Mouse (Mus musculus): ENCODE measurements around the gene Ewsr1. TPM values are rescaled to one million over a fixed set of nuclear protein-coding genes. Genes with fewer than 3 reads are reported as not detected.

Ewsr1 gene
- polyA plus RNA-seq, 1 experiment = 449 TPM

- no peak for TF ChIP-seq POLR2A (IDR thresholded peaks at IDR 0.05; ENCODE audit: borderline replicate concordance, insufficient read depth, low read length)
- TF ChIP-seq CTCF (IDR thresholded peaks at IDR 0.05; ENCODE audit: borderline replicate concordance, insufficient read depth, low read depth, low read length) = no peak
- WGBS = 72% methylated on average over 28 of the region's 28 CpGs
- peaks cover 19% of the 10 kb centered on the region for H3K4me1 ChIP-seq (ENCODE audit: control insufficient read depth, insufficient read depth, low read length)
- DNase-seq = no peak
- H3K4me3 ChIP-seq (replicated peaks; ENCODE audit: insufficient read depth, low read depth, low read length) = no peak overlapping the region
- H3K27ac ChIP-seq (ENCODE audit: insufficient read depth, low read length) = no peak overlapping the region
- H3K27me3 ChIP-seq (ENCODE audit: control insufficient read depth, insufficient read depth, low read length) = no peaks in the 10 kb centered on the region; the same call in 1 of the 2 replicates
Observed at GRCm38 (mm10) chr11:5060756-5061412, 38.2 kb downstream of the Ewsr1 start.

- TF ChIP-seq POLR2A (IDR thresholded peaks at IDR 0.05; ENCODE audit: borderline replicate concordance, insufficient read depth, low read length) (no peak), CTCF (IDR thresholded peaks at IDR 0.05; ENCODE audit: borderline replicate concordance, insufficient read depth, low read depth, low read length) (peak; percentile 66)
- no peak for DNase-seq
- Histone ChIP-seq H3K27me3 (ENCODE audit: control insufficient read depth, insufficient read depth, low read length) (no peaks in the 10 kb centered on the region; the same call in 1 of the 2 replicates), H3K4me1 (ENCODE audit: control insufficient read depth, insufficient read depth, low read length) (peaks cover 25% of the 10 kb centered on the region), H3K27ac (ENCODE audit: insufficient read depth, low read length) (no peak overlapping the region), H3K4me3 (replicated peaks; ENCODE audit: insufficient read depth, low read depth, low read length) (no peak overlapping the region)
- 11% methylated on average over 27 of the region's 27 CpGs for WGBS
Observed at GRCm38 (mm10) chr11:5059704-5060156, 39.3 kb downstream of the Ewsr1 start.

- Histone ChIP-seq H3K27me3 (ENCODE audit: control insufficient read depth, insufficient read depth, low read length) (no peaks in the 10 kb centered on the region; the same call in 1 of the 2 replicates), H3K4me1 (ENCODE audit: control insufficient read depth, insufficient read depth, low read length) (peaks cover 25% of the 10 kb centered on the region), H3K27ac (ENCODE audit: insufficient read depth, low read length) (no peak overlapping the region), H3K4me3 (replicated peaks; ENCODE audit: insufficient read depth, low read depth, low read length) (no peak overlapping the region)
- WGBS = 37% methylated on average over 14 of the region's 14 CpGs
- no peak for TF ChIP-seq CTCF (IDR thresholded peaks at IDR 0.05; ENCODE audit: borderline replicate concordance, insufficient read depth, low read depth, low read length)
- no peak for TF ChIP-seq POLR2A (IDR thresholded peaks at IDR 0.05; ENCODE audit: borderline replicate concordance, insufficient read depth, low read length)
- DNase-seq = no peak
Observed at GRCm38 (mm10) chr11:5059230-5059629, 39.8 kb downstream of the Ewsr1 start.

GRCm38 (mm10) chr11:5058783-5059182, 40.3 kb downstream of the Ewsr1 start:
- H3K4me3 ChIP-seq (replicated peaks; ENCODE audit: insufficient read depth, low read depth, low read length) = no peak overlapping the region
- no peak for DNase-seq
- no peaks in the 10 kb centered on the region; the same call in 1 of the 2 replicates for H3K27me3 ChIP-seq (ENCODE audit: control insufficient read depth, insufficient read depth, low read length)
- H3K4me1 ChIP-seq (ENCODE audit: control insufficient read depth, insufficient read depth, low read length) = peaks cover 25% of the 10 kb centered on the region
- H3K27ac ChIP-seq (ENCODE audit: insufficient read depth, low read length) = no peak overlapping the region
- WGBS = 36% methylated on average over 9 of the region's 9 CpGs
- TF ChIP-seq POLR2A (IDR thresholded peaks at IDR 0.05; ENCODE audit: borderline replicate concordance, insufficient read depth, low read length) (no peak), CTCF (IDR thresholded peaks at IDR 0.05; ENCODE audit: borderline replicate concordance, insufficient read depth, low read depth, low read length) (no peak)

GRCm38 (mm10) chr11:5057856-5058641, 41.0 kb downstream of the Ewsr1 start, which contains the start of gene Rasl10a:
Rasl10a (plus strand) TSS chr11:5058128.
- H3K27ac ChIP-seq (ENCODE audit: insufficient read depth, low read length) = no peak within 1 kb of the TSS
- no peaks in the 10 kb centered on the region; the same call in 1 of the 2 replicates for H3K27me3 ChIP-seq (ENCODE audit: control insufficient read depth, insufficient read depth, low read length)
- H3K4me1 ChIP-seq (ENCODE audit: control insufficient read depth, insufficient read depth, low read length) = peaks cover 20% of the 10 kb centered on the region
- TF ChIP-seq POLR2A (IDR thresholded peaks at IDR 0.05; ENCODE audit: borderline replicate concordance, insufficient read depth, low read length) (no peak), CTCF (IDR thresholded peaks at IDR 0.05; ENCODE audit: borderline replicate concordance, insufficient read depth, low read depth, low read length) (no peak)
- peak within 1 kb of the TSS; percentile 19 for H3K4me3 ChIP-seq (replicated peaks; ENCODE audit: insufficient read depth, low read depth, low read length)
- no peak for DNase-seq
- WGBS = 4% methylated on average over 77 of the region's 77 CpGs

- no peaks in the 10 kb centered on the region; the same call in 1 of the 2 replicates for H3K27me3 ChIP-seq (ENCODE audit: control insufficient read depth, insufficient read depth, low read length)
- 55% methylated on average over 8 of the region's 8 CpGs for WGBS
- no peak overlapping the region for H3K27ac ChIP-seq (ENCODE audit: insufficient read depth, low read length)
- peaks cover 15% of the 10 kb centered on the region for H3K4me1 ChIP-seq (ENCODE audit: control insufficient read depth, insufficient read depth, low read length)
- DNase-seq = no peak
- TF ChIP-seq CTCF (IDR thresholded peaks at IDR 0.05; ENCODE audit: borderline replicate concordance, insufficient read depth, low read depth, low read length) (no peak), POLR2A (IDR thresholded peaks at IDR 0.05; ENCODE audit: borderline replicate concordance, insufficient read depth, low read length) (no peak)
- H3K4me3 ChIP-seq (replicated peaks; ENCODE audit: insufficient read depth, low read depth, low read length) = no peak overlapping the region
Observed at GRCm38 (mm10) chr11:5057541-5057855, 41.6 kb downstream of the Ewsr1 start.

- Histone ChIP-seq H3K4me1 (ENCODE audit: control insufficient read depth, insufficient read depth, low read length) (peaks cover 11% of the 10 kb centered on the region), H3K4me3 (replicated peaks; ENCODE audit: insufficient read depth, low read depth, low read length) (no peak overlapping the region), H3K27ac (ENCODE audit: insufficient read depth, low read length) (no peak overlapping the region), H3K27me3 (ENCODE audit: control insufficient read depth, insufficient read depth, low read length) (no peaks in the 10 kb centered on the region; the same call in 1 of the 2 replicates)
- TF ChIP-seq CTCF (IDR thresholded peaks at IDR 0.05; ENCODE audit: borderline replicate concordance, insufficient read depth, low read depth, low read length) = no peak
- DNase-seq = no peak
- 67% methylated on average over 8 of the region's 8 CpGs for WGBS
Observed at GRCm38 (mm10) chr11:5057064-5057463, 42.0 kb downstream of the Ewsr1 start.

Measured in cerebellum, adult 2 months (tissue).